Mouse (Mus musculus) G1E (cell line): ENCODE results near the gene Gm12169.

Source experiments
- CTCF ChIP-seq: IDR thresholded peaks from 2 replicates; pipeline ENCODE4 v1.5.1; 2012; ENCODE audit warnings: low read depth, low read length, inconsistent platforms, mixed read lengths
- GATA1 ChIP-seq: IDR thresholded peaks from 2 replicates; pipeline ENCODE4 v1.6.1; 2012; ENCODE audit warnings: borderline replicate concordance, low read length, inconsistent platforms, mixed read lengths
- TAL1 ChIP-seq: conservative IDR thresholded peaks from 2 replicates; pipeline ENCODE4 v1.6.1; 2012; ENCODE audit warnings: low read depth, low read length, inconsistent platforms, mixed read lengths

GRCm38 (mm10) chr11:46522719-46523118, 1.3 kb upstream of the Gm12169 start:
- no peak for TF ChIP-seq GATA1
- no peak for TF ChIP-seq CTCF
- no peak for TF ChIP-seq TAL1
